Mouse (Mus musculus): ENCODE measurements at regions not wholly inside any gene's neighbourhood (a gene's known extent, or its start where the extent isn't known, plus 50 kb on each side); places are given as distances from the start of the nearest gene placed in this dataset.
"Not testable (repeated sequence)": the region's sequence is repeated elsewhere in the genome, so short reads cannot be mapped to it uniquely, and the experiment has no call there.

DNA sequence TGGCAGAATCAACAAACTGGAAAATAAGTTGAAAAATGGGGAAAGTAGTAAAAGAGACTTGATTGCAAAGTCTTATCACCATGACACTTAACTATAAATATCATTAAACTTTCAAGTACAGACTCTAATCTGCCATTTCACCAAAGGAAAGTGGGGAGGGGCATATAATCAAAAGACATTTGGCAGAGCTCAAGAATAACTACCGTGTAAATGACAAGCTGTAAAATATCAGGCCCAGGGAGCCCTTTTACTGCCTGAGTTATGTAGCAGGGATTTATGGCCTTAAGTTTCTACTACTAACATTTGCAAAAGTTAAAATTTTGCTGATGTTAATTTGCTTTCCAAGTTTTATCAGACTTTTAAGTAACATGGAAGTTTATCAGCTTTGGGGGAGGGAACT is 620.1 kb downstream of the Nebl start:
- WGBS: 19% methylated on average over 1 of the region's 1 CpGs
- H3K27me3 ChIP-seq (ENCODE audit: control insufficient read depth, insufficient read depth, low read depth, low read length): no peaks in the 10 kb centered on the region
- ATAC-seq (ENCODE audit: low read depth): no peak
- H3K4me3 ChIP-seq (ENCODE audit: low read length): no peak overlapping the region
- H3K4me1 ChIP-seq (replicated peaks; ENCODE audit: control insufficient read depth, insufficient read depth, low read length): no peaks in the 10 kb centered on the region
- H3K4me2 ChIP-seq (ENCODE audit: low read depth, low read length): no peak overlapping the region
- H3K9me3 ChIP-seq (ENCODE audit: control insufficient read depth, low read length): no peaks in the 10 kb centered on the region
- no peak overlapping the region for H3K27ac ChIP-seq (ENCODE audit: low read length)
- no peaks in the 10 kb centered on the region for H3K36me3 ChIP-seq (ENCODE audit: control insufficient read depth, insufficient read depth, low read length)
- no peak overlapping the region for H3K9ac ChIP-seq (ENCODE audit: low read length)

- Histone ChIP-seq H3K4me2 (ENCODE audit: low read depth, low read length) (no peak overlapping the region), H3K36me3 (ENCODE audit: control insufficient read depth, insufficient read depth, low read length) (no peaks in the 10 kb centered on the region), H3K27me3 (ENCODE audit: control insufficient read depth, insufficient read depth, low read depth, low read length) (no peaks in the 10 kb centered on the region), H3K4me3 (ENCODE audit: low read length) (no peak overlapping the region), H3K27ac (ENCODE audit: low read length) (no peak overlapping the region), H3K9ac (ENCODE audit: low read length) (no peak overlapping the region), H3K9me3 (ENCODE audit: control insufficient read depth, low read length) (peaks cover 16% of the 10 kb centered on the region), H3K4me1 (replicated peaks; ENCODE audit: control insufficient read depth, insufficient read depth, low read length) (no peaks in the 10 kb centered on the region)
- ATAC-seq (ENCODE audit: low read depth): no peak
Measured at GRCm38 (mm10) chr2:17101161-17101560, 630.1 kb downstream of the Nebl start.

DNA sequence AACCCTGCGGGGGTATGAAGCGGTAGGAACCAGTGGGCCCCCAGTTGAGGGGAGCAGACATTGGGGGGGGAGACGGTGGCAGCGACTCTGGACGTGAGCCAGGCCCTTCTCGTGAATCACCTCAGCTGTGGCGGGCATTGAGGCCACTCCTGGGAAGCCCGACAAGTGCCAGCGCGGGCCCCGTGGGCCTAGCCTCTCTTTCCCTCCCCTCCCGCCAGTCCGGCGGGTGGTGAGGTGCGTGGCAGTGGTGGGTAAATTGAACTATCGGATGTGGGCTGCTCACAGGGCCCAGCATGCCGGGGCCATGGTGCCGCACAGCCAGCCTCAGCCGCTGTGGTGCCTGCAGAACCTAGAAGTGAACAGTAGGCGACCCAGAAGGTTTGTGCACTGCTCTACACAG is 633.7 kb downstream of the Nebl start:
- Histone ChIP-seq H3K4me1 (replicated peaks; ENCODE audit: control insufficient read depth, insufficient read depth, low read length) (no peaks in the 10 kb centered on the region), H3K9me3 (ENCODE audit: control insufficient read depth, low read length) (peaks cover 16% of the 10 kb centered on the region), H3K27me3 (ENCODE audit: control insufficient read depth, insufficient read depth, low read depth, low read length) (no peaks in the 10 kb centered on the region), H3K36me3 (ENCODE audit: control insufficient read depth, insufficient read depth, low read length) (no peaks in the 10 kb centered on the region), H3K4me2 (ENCODE audit: low read depth, low read length) (no peak overlapping the region), H3K9ac (ENCODE audit: low read length) (no peak overlapping the region), H3K4me3 (ENCODE audit: low read length) (no peak overlapping the region), H3K27ac (ENCODE audit: low read length) (no peak overlapping the region)
- WGBS: 70% methylated on average over 17 of the region's 20 CpGs
- no peak for ATAC-seq (ENCODE audit: low read depth)

GRCm38 (mm10) chr2:17091454-17091853 is 639.8 kb downstream of the Nebl start:
- 43% methylated on average over 1 of the region's 1 CpGs for WGBS
- no peaks in the 10 kb centered on the region for H3K4me1 ChIP-seq (replicated peaks; ENCODE audit: control insufficient read depth, insufficient read depth, low read length)
- H3K4me3 ChIP-seq (ENCODE audit: low read length): no peak overlapping the region
- no peak overlapping the region for H3K27ac ChIP-seq (ENCODE audit: low read length)
- ATAC-seq (ENCODE audit: low read depth): no peak
- H3K27me3 ChIP-seq (ENCODE audit: control insufficient read depth, insufficient read depth, low read depth, low read length): no peaks in the 10 kb centered on the region
- H3K36me3 ChIP-seq (ENCODE audit: control insufficient read depth, insufficient read depth, low read length): no peaks in the 10 kb centered on the region
- H3K9ac ChIP-seq (ENCODE audit: low read length): no peak overlapping the region
- H3K9me3 ChIP-seq (ENCODE audit: control insufficient read depth, low read length): no peaks in the 10 kb centered on the region
- no peak overlapping the region for H3K4me2 ChIP-seq (ENCODE audit: low read depth, low read length)

- Histone ChIP-seq H3K4me1 (replicated peaks; ENCODE audit: control insufficient read depth, insufficient read depth, low read length) (no peaks in the 10 kb centered on the region), H3K4me2 (ENCODE audit: low read depth, low read length) (no peak overlapping the region), H3K27me3 (ENCODE audit: control insufficient read depth, insufficient read depth, low read depth, low read length) (no peaks in the 10 kb centered on the region), H3K4me3 (ENCODE audit: low read length) (no peak overlapping the region), H3K9me3 (ENCODE audit: control insufficient read depth, low read length) (no peaks in the 10 kb centered on the region), H3K27ac (ENCODE audit: low read length) (no peak overlapping the region), H3K9ac (ENCODE audit: low read length) (no peak overlapping the region), H3K36me3 (ENCODE audit: control insufficient read depth, insufficient read depth, low read length) (no peaks in the 10 kb centered on the region)
- 93% methylated on average over 2 of the region's 2 CpGs for WGBS
- ATAC-seq (ENCODE audit: low read depth): no peak
Measured at GRCm38 (mm10) chr2:17081266-17081665, 650.0 kb downstream of the Nebl start.

- H3K4me3 ChIP-seq (ENCODE audit: low read length); H3K36me3 ChIP-seq (ENCODE audit: control insufficient read depth, insufficient read depth, low read length); H3K4me2 ChIP-seq (ENCODE audit: low read depth, low read length); H3K27me3 ChIP-seq (ENCODE audit: control insufficient read depth, insufficient read depth, low read depth, low read length); ATAC-seq (ENCODE audit: low read depth); H3K4me1 ChIP-seq (replicated peaks; ENCODE audit: control insufficient read depth, insufficient read depth, low read length); H3K27ac ChIP-seq (ENCODE audit: low read length); H3K9ac ChIP-seq (ENCODE audit: low read length); H3K9me3 ChIP-seq (ENCODE audit: control insufficient read depth, low read length): not testable (repeated sequence)
- WGBS: 88% methylated on average over 26 of the region's 26 CpGs
Measured at GRCm38 (mm10) chr2:17065149-17066145, 665.8 kb downstream of the Nebl start.
